Mouse (Mus musculus): ENCODE results near the gene Gm20708. TPM values are rescaled to one million over a fixed set of nuclear protein-coding genes. Genes with fewer than 3 reads are reported as not detected.

Gm20708 gene
- polyA plus RNA-seq, 1 experiment from 2014 or later: 1.2 TPM

DNA sequence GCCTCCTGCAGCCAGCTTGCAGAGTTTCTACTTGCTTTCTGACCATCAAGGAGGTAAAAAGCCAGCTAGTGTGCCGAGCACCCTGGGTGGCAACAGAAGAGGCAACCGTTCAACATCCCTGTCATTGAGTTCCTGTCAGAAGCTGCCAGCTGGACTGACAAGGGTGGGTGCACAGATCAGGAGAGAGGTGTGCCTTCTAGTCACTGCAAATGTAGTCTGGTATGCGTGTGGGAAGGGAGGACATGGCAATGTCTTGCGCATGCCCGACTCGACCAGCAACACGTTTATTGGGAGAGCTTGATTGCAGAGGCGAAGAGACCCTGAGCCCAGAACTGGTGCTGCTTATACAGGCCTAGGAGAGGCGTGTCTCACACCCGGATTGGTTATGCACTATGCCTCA lies 48.0 kb downstream of the Gm20708 start:
- no peak overlapping the region for H3K4me2 ChIP-seq (ENCODE audit: low read depth, low read length)
- ATAC-seq (ENCODE audit: low read depth): no peak
- no peak overlapping the region for H3K4me3 ChIP-seq (ENCODE audit: low read depth, low read length)
- H3K9ac ChIP-seq (replicated peaks; ENCODE audit: low read depth, low read length): no peak overlapping the region
- WGBS: 97% methylated on average over 10 of the region's 10 CpGs
- 0 out of 2 replicates have a peak, but pooled peaks cover 3% of the 10 kb centered on the region for H3K27me3 ChIP-seq (ENCODE audit: control insufficient read depth, insufficient read depth, low read length)
- no peak overlapping the region for H3K27ac ChIP-seq (ENCODE audit: low read depth, low read length)
- H3K4me1 ChIP-seq (ENCODE audit: control insufficient read depth, insufficient read depth, low read length): no peaks in the 10 kb centered on the region
- H3K9me3 ChIP-seq (ENCODE audit: control insufficient read depth, low read length): no peaks in the 10 kb centered on the region
- no peaks in the 10 kb centered on the region for H3K36me3 ChIP-seq (ENCODE audit: control insufficient read depth, insufficient read depth, low read length)

- no peaks in the 10 kb centered on the region for H3K9me3 ChIP-seq (ENCODE audit: control insufficient read depth, low read length)
- no peak overlapping the region for H3K9ac ChIP-seq (replicated peaks; ENCODE audit: low read depth, low read length)
- H3K36me3 ChIP-seq (ENCODE audit: control insufficient read depth, insufficient read depth, low read length): no peaks in the 10 kb centered on the region
- 34% methylated on average over 3 of the region's 3 CpGs for WGBS
- 0 out of 2 replicates have a peak, but pooled peaks cover 3% of the 10 kb centered on the region for H3K27me3 ChIP-seq (ENCODE audit: control insufficient read depth, insufficient read depth, low read length)
- ATAC-seq (ENCODE audit: low read depth): no peak
- H3K27ac ChIP-seq (ENCODE audit: low read depth, low read length): no peak overlapping the region
- no peak overlapping the region for H3K4me3 ChIP-seq (ENCODE audit: low read depth, low read length)
- H3K4me1 ChIP-seq (ENCODE audit: control insufficient read depth, insufficient read depth, low read length): no peaks in the 10 kb centered on the region
- H3K4me2 ChIP-seq (ENCODE audit: low read depth, low read length): no peak overlapping the region
Observed at GRCm38 (mm10) chr11:117858392-117858791, 48.9 kb downstream of the Gm20708 start.

- H3K4me2 ChIP-seq (ENCODE audit: low read depth, low read length): no peak within 1 kb of the TSS
- 0 out of 2 replicates have a peak, but pooled peaks cover 3% of the 10 kb centered on the region for H3K27me3 ChIP-seq (ENCODE audit: control insufficient read depth, insufficient read depth, low read length)
- WGBS: 3% methylated on average over 23 of the region's 23 CpGs
- no peak within 1 kb of the TSS for H3K4me3 ChIP-seq (ENCODE audit: low read depth, low read length)
- ATAC-seq (ENCODE audit: low read depth): no peak
- no peak within 1 kb of the TSS for H3K27ac ChIP-seq (ENCODE audit: low read depth, low read length)
- H3K4me1 ChIP-seq (ENCODE audit: control insufficient read depth, insufficient read depth, low read length): no peaks in the 10 kb centered on the region
- H3K36me3 ChIP-seq (ENCODE audit: control insufficient read depth, insufficient read depth, low read length): no peaks in the 10 kb centered on the region
- H3K9me3 ChIP-seq (ENCODE audit: control insufficient read depth, low read length): no peaks in the 10 kb centered on the region
- H3K9ac ChIP-seq (replicated peaks; ENCODE audit: low read depth, low read length): no peak within 1 kb of the TSS
Observed at GRCm38 (mm10) chr11:117860601-117861000, 51.1 kb downstream of the Gm20708 start, which contains the start of gene Tmem235. Gene Tmem235, plus strand, starts transcription at chr11:117860752.

DNA sequence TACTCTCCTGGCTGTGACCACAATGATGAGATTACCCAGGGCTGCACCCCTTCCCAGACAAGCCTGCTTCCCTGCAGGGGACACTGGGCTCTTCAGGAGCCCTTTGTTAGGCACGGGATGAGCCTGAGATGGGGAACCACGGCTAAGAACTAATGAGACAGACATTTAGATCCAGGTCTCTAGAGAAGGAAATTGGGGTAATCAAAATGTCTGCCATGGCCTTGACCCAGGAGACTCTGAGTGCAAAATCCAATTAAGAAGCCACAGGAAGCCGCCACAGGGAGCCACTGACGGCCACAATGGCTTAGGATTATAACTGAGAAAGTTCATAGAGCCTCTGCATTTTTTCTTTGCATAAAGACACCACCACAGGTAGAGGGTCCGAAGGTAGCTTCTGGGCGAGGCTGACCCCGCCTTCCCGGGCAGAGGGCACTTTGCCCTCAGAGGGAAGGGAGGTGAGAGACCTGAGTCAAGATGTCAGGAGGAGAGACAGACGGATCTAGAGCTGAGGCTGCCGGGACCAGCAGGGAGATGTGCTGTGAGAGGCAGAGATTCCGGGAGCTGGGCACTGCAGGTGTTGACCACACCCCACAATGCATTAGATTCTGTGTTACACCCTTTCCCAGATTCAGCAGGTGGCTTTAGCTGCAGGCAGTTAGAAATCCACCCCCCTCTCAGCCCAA lies 53.8 kb downstream of the Gm20708 start:
- H3K4me1 ChIP-seq (ENCODE audit: control insufficient read depth, insufficient read depth, low read length): peaks cover 8% of the 10 kb centered on the region; the same call in 1 of the 2 replicates
- H3K27ac ChIP-seq (ENCODE audit: low read depth, low read length): no peak overlapping the region
- no peaks in the 10 kb centered on the region for H3K9me3 ChIP-seq (ENCODE audit: control insufficient read depth, low read length)
- no peak overlapping the region for H3K9ac ChIP-seq (replicated peaks; ENCODE audit: low read depth, low read length)
- no peak for ATAC-seq (ENCODE audit: low read depth)
- no peak overlapping the region for H3K4me3 ChIP-seq (ENCODE audit: low read depth, low read length)
- 0 out of 2 replicates have a peak, but pooled peaks cover 3% of the 10 kb centered on the region for H3K27me3 ChIP-seq (ENCODE audit: control insufficient read depth, insufficient read depth, low read length)
- H3K36me3 ChIP-seq (ENCODE audit: control insufficient read depth, insufficient read depth, low read length): no peaks in the 10 kb centered on the region
- 33% methylated on average over 11 of the region's 11 CpGs for WGBS
- H3K4me2 ChIP-seq (ENCODE audit: low read depth, low read length): no peak overlapping the region

GRCm38 (mm10) chr11:117864805-117865204 lies 55.3 kb downstream of the Gm20708 start:
- 57% methylated on average over 2 of the region's 2 CpGs for WGBS

GRCm38 (mm10) chr11:117865988-117866387 lies 56.5 kb downstream of the Gm20708 start:
- H3K9ac ChIP-seq (replicated peaks; ENCODE audit: low read depth, low read length): 0 out of 2 replicates have a peak overlapping the region, but pooled peaks have one; percentile 25
- 13% methylated on average over 6 of the region's 6 CpGs for WGBS
- H3K9me3 ChIP-seq (ENCODE audit: control insufficient read depth, low read length): no peaks in the 10 kb centered on the region
- 0 out of 2 replicates have a peak overlapping the region, but pooled peaks have one; percentile 5 for H3K27ac ChIP-seq (ENCODE audit: low read depth, low read length)
- ATAC-seq (ENCODE audit: low read depth): 0 out of 2 replicates have a peak, but pooled peaks have one; percentile 44
- H3K4me1 ChIP-seq (ENCODE audit: control insufficient read depth, insufficient read depth, low read length): peaks cover 8% of the 10 kb centered on the region; the same call in 1 of the 2 replicates
- 0 out of 2 replicates have a peak, but pooled peaks cover 3% of the 10 kb centered on the region for H3K27me3 ChIP-seq (ENCODE audit: control insufficient read depth, insufficient read depth, low read length)
- H3K36me3 ChIP-seq (ENCODE audit: control insufficient read depth, insufficient read depth, low read length): no peaks in the 10 kb centered on the region
- H3K4me2 ChIP-seq (ENCODE audit: low read depth, low read length): no peak overlapping the region
- H3K4me3 ChIP-seq (ENCODE audit: low read depth, low read length): no peak overlapping the region

More at GRCm38 (mm10) chr11:117864805-117865204, 55.3 kb downstream of the Gm20708 start:
- Histone ChIP-seq H3K4me3 (ENCODE audit: low read depth, low read length) (no peak overlapping the region), H3K9ac (replicated peaks; ENCODE audit: low read depth, low read length) (no peak overlapping the region), H3K9me3 (ENCODE audit: control insufficient read depth, low read length) (no peaks in the 10 kb centered on the region), H3K27ac (ENCODE audit: low read depth, low read length) (no peak overlapping the region), H3K36me3 (ENCODE audit: control insufficient read depth, insufficient read depth, low read length) (no peaks in the 10 kb centered on the region), H3K4me1 (ENCODE audit: control insufficient read depth, insufficient read depth, low read length) (peaks cover 8% of the 10 kb centered on the region; the same call in 1 of the 2 replicates), H3K4me2 (ENCODE audit: low read depth, low read length) (no peak overlapping the region), H3K27me3 (ENCODE audit: control insufficient read depth, insufficient read depth, low read length) (0 out of 2 replicates have a peak, but pooled peaks cover 3% of the 10 kb centered on the region)
- no peak for ATAC-seq (ENCODE audit: low read depth)

- H3K9me3 ChIP-seq (ENCODE audit: control insufficient read depth, low read length): no peaks in the 10 kb centered on the region
- no peaks in the 10 kb centered on the region for H3K27me3 ChIP-seq (ENCODE audit: control insufficient read depth, insufficient read depth, low read length)
- no peak for ATAC-seq (ENCODE audit: low read depth)
- H3K27ac ChIP-seq (ENCODE audit: low read depth, low read length): no peak overlapping the region
- H3K4me3 ChIP-seq (ENCODE audit: low read depth, low read length): no peak overlapping the region
- peaks cover 9% of the 10 kb centered on the region; the same call in 1 of the 2 replicates for H3K4me1 ChIP-seq (ENCODE audit: control insufficient read depth, insufficient read depth, low read length)
- 39% methylated on average over 12 of the region's 12 CpGs for WGBS
- H3K36me3 ChIP-seq (ENCODE audit: control insufficient read depth, insufficient read depth, low read length): no peaks in the 10 kb centered on the region
- H3K9ac ChIP-seq (replicated peaks; ENCODE audit: low read depth, low read length): 0 out of 2 replicates have a peak overlapping the region, but pooled peaks have one; percentile 34
- no peak overlapping the region for H3K4me2 ChIP-seq (ENCODE audit: low read depth, low read length)
Observed at GRCm38 (mm10) chr11:117870688-117871365, 61.4 kb downstream of the Gm20708 start.

GRCm38 (mm10) chr11:117871376-117871775 lies 61.9 kb downstream of the Gm20708 start:
- Histone ChIP-seq H3K4me1 (ENCODE audit: control insufficient read depth, insufficient read depth, low read length) (peaks cover 4% of the 10 kb centered on the region; the same call in 1 of the 2 replicates), H3K4me3 (ENCODE audit: low read depth, low read length) (no peak overlapping the region), H3K27ac (ENCODE audit: low read depth, low read length) (no peak overlapping the region), H3K9ac (replicated peaks; ENCODE audit: low read depth, low read length) (no peak overlapping the region), H3K36me3 (ENCODE audit: control insufficient read depth, insufficient read depth, low read length) (no peaks in the 10 kb centered on the region), H3K4me2 (ENCODE audit: low read depth, low read length) (no peak overlapping the region), H3K27me3 (ENCODE audit: control insufficient read depth, insufficient read depth, low read length) (no peaks in the 10 kb centered on the region), H3K9me3 (ENCODE audit: control insufficient read depth, low read length) (no peaks in the 10 kb centered on the region)
- WGBS: 74% methylated on average over 5 of the region's 5 CpGs
- ATAC-seq (ENCODE audit: low read depth): no peak
